Mouse (Mus musculus): ENCODE measurements around the gene Mapk1ip1l. TPM values are rescaled to one million over a fixed set of nuclear protein-coding genes. Genes with fewer than 3 reads are reported as not detected.

Gene Mapk1ip1l
- 69.0 and 71.7 TPM in 2 replicates for polyA plus RNA-seq (2016; fragmentation: Nextera tagmentation; extraction: Ambion mirVana)

DNA sequence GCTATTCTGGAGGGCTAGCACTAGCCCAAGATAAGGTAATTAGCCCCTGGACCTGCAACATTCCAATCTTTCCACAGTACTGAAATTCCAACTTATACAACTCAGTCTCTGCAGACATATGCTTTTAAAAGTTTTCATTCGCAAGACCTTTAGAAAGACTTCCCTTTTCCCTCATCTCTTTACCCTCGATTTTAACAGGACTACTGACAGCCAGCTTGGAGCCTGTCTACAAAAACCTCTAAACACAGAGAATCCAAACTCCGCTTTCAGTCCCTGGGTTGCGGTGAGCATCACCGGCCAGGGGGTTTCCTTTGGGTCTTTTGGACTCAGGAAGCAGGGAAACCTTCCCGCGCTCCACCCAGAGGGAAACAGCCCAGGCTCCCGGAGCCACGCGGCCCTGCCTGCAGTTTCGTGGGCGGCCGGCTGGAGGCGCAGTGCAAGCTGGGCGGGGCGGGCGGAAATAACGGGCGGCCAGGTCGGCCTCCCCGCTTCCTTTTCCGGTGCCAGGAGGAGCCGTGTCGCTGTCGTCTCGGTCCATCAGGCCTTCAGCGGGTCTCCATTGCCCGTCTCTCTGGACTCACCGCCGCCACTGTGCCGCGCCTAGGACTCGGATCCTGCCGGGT is at the start of gene Mapk1ip1l:
Gene Mapk1ip1l (plus strand): TSS at position 482 of the 623 bp plus-strand sequence.
- H3K9me3 ChIP-seq (replicated peaks) = no peaks in the 10 kb centered on the region
- H3K4me3 ChIP-seq = peak within 1 kb of the TSS; percentile 93
- peaks cover 13% of the 10 kb centered on the region for H3K4me1 ChIP-seq (replicated peaks)
- H3K4me2 ChIP-seq = peak within 1 kb of the TSS; percentile 80
- H3K9ac ChIP-seq = peak within 1 kb of the TSS; percentile 99
- ATAC-seq (ENCODE audit: insufficient number of reproducible peaks, low FRiP score) = peak; percentile 90
- peaks cover 9% of the 10 kb centered on the region; the same call in 1 of the 2 replicates for H3K36me3 ChIP-seq
- under 1% methylated on average over 34 of the region's 34 CpGs for WGBS
- H3K27ac ChIP-seq (ENCODE audit: poor library complexity, severe bottlenecking) = peak within 1 kb of the TSS; percentile 98
- no peaks in the 10 kb centered on the region for H3K27me3 ChIP-seq (replicated peaks)

DNA sequence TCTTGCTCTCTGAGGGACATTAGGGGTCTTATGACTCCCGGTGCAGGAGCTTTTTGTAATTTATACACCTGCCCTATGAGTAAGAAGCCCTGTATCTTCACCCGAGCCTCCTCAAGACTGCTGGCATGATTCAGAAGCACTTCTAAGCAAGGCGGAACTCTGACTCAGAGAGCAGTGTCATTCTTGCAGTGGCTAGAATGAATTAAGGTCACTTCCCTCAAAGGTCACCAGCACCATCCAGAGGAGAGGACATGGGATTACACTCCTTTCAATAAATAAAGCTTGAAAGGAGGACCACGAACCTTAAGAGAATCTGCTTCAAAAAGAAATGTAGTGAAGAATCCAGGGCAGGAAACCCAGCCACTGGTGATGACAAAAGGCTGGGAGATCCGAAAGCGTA is 48.2 kb upstream of the Mapk1ip1l start:
- H3K36me3 ChIP-seq = peaks cover 50% of the 10 kb centered on the region
- no peaks in the 10 kb centered on the region; the same call in 1 of the 2 replicates for H3K27me3 ChIP-seq (replicated peaks)
- no peak overlapping the region for H3K4me3 ChIP-seq
- WGBS = 84% methylated on average over 6 of the region's 6 CpGs
- ATAC-seq (ENCODE audit: insufficient number of reproducible peaks, low FRiP score) = no peak
- H3K9me3 ChIP-seq (replicated peaks) = no peaks in the 10 kb centered on the region
- no peak overlapping the region for H3K9ac ChIP-seq
- no peak overlapping the region for H3K27ac ChIP-seq (ENCODE audit: poor library complexity, severe bottlenecking)
- no peak overlapping the region for H3K4me2 ChIP-seq
- no peaks in the 10 kb centered on the region for H3K4me1 ChIP-seq (replicated peaks)

DNA sequence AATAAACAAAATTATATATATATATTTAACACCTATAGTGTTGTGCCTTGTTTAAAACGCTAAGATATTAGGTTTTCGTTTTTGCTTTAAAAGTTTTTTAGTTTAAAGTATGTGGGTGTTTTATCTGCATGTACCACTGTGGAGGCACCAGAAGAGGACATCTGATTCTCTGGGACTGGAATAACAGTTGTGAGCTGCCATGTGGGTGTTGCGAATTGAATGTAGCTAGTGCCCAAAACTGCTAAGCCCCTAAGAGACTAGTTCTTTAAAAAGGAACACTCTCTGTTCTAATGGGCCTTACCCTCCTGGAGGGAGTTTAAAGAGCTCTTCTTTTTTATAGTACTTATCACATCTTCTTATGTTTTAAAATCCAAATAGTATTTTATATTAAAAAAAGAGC is 33.2 kb upstream of the Mapk1ip1l start:
- H3K4me2 ChIP-seq = no peak overlapping the region
- peaks cover 57% of the 10 kb centered on the region for H3K36me3 ChIP-seq
- no peaks in the 10 kb centered on the region for H3K27me3 ChIP-seq (replicated peaks)
- H3K9me3 ChIP-seq (replicated peaks) = no peaks in the 10 kb centered on the region
- H3K9ac ChIP-seq = no peak overlapping the region
- H3K4me3 ChIP-seq = no peak overlapping the region
- WGBS = 96% methylated on average over 3 of the region's 3 CpGs
- no peak overlapping the region for H3K27ac ChIP-seq (ENCODE audit: poor library complexity, severe bottlenecking)
- ATAC-seq (ENCODE audit: insufficient number of reproducible peaks, low FRiP score) = no peak
- H3K4me1 ChIP-seq (replicated peaks) = no peaks in the 10 kb centered on the region

DNA sequence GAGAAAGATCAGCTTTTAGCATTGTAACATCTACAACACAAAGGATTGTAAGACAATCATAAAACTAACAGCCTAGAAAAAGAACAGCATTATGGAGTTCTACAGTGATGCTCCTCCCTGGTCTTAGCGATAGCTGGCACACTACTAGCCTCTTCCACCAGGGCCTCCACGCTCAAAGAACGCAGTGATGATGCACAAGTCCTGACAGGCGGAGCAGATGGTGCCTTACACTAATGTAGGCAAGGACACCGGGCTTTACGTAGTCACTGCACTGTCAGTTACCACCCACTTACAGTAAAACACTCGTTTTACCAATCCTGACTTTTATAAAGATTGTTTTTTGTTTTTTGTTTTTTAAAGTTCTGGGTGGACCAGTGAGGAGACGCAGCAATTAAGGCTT is 32.2 kb upstream of the Mapk1ip1l start:
- Histone ChIP-seq H3K4me3 (no peak overlapping the region), H3K9me3 (replicated peaks) (no peaks in the 10 kb centered on the region), H3K27ac (ENCODE audit: poor library complexity, severe bottlenecking) (no peak overlapping the region), H3K4me2 (no peak overlapping the region), H3K27me3 (replicated peaks) (no peaks in the 10 kb centered on the region), H3K9ac (no peak overlapping the region), H3K36me3 (peaks cover 56% of the 10 kb centered on the region), H3K4me1 (replicated peaks) (no peaks in the 10 kb centered on the region)
- no peak for ATAC-seq (ENCODE audit: insufficient number of reproducible peaks, low FRiP score)
- WGBS = 89% methylated on average over 8 of the region's 8 CpGs

DNA sequence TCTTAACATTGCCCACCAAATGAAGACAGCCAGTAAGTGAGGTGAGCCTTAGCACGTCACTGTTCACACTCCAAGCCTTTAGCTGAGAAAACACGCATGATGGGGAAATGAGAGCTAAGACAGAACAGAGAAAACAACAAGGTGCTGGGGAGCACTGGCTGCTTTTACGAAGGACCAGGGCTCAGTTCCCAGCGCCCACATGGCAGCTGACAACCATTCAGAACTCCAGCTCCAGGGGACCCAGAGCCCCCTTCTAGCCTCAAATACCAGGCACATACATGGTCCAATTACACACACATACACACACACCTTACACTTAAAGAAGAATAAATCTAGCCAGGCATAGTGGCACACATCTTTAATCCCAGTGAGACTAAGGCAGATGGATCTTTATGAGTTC is 29.0 kb upstream of the Mapk1ip1l start:
- Histone ChIP-seq H3K4me3 (no peak overlapping the region), H3K9ac (no peak overlapping the region), H3K36me3 (peaks cover 63% of the 10 kb centered on the region), H3K4me1 (replicated peaks) (no peaks in the 10 kb centered on the region), H3K27me3 (replicated peaks) (no peaks in the 10 kb centered on the region), H3K9me3 (replicated peaks) (no peaks in the 10 kb centered on the region), H3K27ac (ENCODE audit: poor library complexity, severe bottlenecking) (no peak overlapping the region), H3K4me2 (no peak overlapping the region)
- no peak for ATAC-seq (ENCODE audit: insufficient number of reproducible peaks, low FRiP score)
- WGBS = over 99% methylated on average over 4 of the region's 4 CpGs

DNA sequence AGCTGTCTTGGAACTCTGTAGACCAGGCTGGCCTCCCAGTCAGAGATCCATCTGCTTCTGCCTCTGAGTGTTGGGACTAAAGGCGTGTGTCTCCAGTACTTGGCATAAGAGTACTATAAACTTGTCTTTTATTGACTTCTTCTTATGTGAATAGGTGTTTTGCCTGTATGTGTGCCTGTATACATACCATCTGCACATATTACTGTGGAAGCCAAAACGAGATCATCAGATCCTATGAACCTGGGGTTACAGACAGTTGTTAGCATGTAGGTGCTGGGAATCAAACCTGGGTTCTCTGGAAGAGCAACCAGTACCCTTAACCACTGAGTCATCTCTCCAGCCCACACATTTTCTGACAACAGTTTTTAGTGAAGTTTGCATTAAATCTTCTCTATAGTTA is 28.4 kb upstream of the Mapk1ip1l start:
- 95% methylated on average over 2 of the region's 2 CpGs for WGBS
- Histone ChIP-seq H3K27me3 (replicated peaks) (no peaks in the 10 kb centered on the region), H3K36me3 (peaks cover 63% of the 10 kb centered on the region), H3K4me3 (no peak overlapping the region), H3K27ac (ENCODE audit: poor library complexity, severe bottlenecking) (no peak overlapping the region), H3K4me1 (replicated peaks) (no peaks in the 10 kb centered on the region), H3K9ac (no peak overlapping the region), H3K9me3 (replicated peaks) (no peaks in the 10 kb centered on the region), H3K4me2 (no peak overlapping the region)
- ATAC-seq (ENCODE audit: insufficient number of reproducible peaks, low FRiP score) = no peak

DNA sequence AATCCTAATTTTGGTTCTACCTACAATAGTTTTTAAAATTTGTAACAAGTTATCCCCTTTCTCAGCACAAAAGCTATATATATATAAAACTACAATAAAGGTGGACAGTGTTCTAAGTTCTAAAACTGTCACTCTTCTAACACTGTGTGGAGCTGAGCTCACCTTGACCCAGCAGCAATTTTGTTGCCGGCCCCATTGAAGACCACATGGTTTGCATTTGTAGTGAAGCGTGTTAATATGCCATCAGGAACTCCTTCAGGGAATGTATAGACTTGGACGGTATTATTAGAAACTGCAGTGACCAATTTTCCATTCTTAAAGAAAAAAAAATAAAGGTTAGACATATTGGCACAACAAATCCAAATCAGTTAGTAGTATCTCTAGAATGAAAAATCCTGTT is 24.3 kb upstream of the Mapk1ip1l start:
- 89% methylated on average over 3 of the region's 3 CpGs for WGBS
- Histone ChIP-seq H3K27me3 (replicated peaks) (no peaks in the 10 kb centered on the region), H3K27ac (ENCODE audit: poor library complexity, severe bottlenecking) (no peak overlapping the region), H3K4me2 (no peak overlapping the region), H3K9me3 (replicated peaks) (no peaks in the 10 kb centered on the region), H3K4me1 (replicated peaks) (peaks cover 11% of the 10 kb centered on the region), H3K36me3 (peaks cover 34% of the 10 kb centered on the region), H3K9ac (no peak overlapping the region), H3K4me3 (no peak overlapping the region)
- ATAC-seq (ENCODE audit: insufficient number of reproducible peaks, low FRiP score) = no peak

DNA sequence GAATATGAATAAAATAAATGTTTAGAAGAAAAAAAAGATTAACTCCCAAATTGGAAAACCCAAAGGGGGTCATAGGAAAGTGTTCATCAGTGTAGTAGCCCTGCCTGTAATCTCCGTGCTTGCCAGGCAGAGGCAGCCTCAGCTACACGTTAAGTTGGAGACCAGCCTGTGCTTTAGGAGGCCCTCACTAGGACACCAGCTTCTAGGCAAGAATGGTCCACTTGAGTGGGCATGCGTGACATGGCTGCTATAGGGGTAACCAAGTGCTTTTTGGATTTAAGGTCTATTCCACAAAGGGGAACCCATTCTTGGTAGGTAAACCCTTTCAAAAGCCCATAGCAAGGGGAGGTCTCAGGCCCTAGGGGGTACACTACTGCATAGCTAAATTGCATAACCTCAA is 22.6 kb upstream of the Mapk1ip1l start:
- Histone ChIP-seq H3K36me3 (peaks cover 27% of the 10 kb centered on the region), H3K27ac (ENCODE audit: poor library complexity, severe bottlenecking) (no peak overlapping the region), H3K9ac (peak overlapping the region; percentile 89), H3K27me3 (replicated peaks) (no peaks in the 10 kb centered on the region), H3K9me3 (replicated peaks) (no peaks in the 10 kb centered on the region), H3K4me3 (peak overlapping the region; percentile 84), H3K4me1 (replicated peaks) (peaks cover 11% of the 10 kb centered on the region), H3K4me2 (peak overlapping the region; percentile 80)
- no peak for ATAC-seq (ENCODE audit: insufficient number of reproducible peaks, low FRiP score)
- WGBS = 20% methylated on average over 3 of the region's 3 CpGs

DNA sequence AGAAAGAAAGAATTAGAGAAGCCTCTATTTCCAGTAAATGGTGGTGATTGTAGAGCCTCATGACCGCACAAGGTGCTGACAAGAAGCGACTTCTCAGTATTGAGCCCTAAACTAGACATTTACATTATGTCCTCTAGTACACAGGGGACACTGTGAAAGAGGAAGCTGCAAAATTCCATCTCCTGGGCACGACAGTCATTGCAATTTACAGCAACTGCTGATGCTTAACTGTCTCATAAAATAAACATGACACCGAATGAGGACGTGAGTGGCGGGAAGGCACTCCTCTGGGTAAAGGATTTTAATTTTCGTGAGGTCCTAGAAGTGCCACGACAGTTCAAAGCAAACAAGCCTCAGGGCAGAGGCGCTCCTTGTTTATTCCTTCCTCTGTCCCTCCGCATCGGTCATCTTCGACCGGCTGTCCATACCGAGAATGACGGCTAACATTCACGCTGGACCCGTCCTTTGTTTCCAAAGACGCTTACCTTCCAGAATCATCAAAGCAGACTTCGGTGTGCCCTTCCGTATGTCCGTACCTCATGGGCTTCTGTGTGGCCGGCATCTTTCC is 21.9 kb upstream of the Mapk1ip1l start:
- H3K4me1 ChIP-seq (replicated peaks) = peaks cover 11% of the 10 kb centered on the region
- ATAC-seq (ENCODE audit: insufficient number of reproducible peaks, low FRiP score) = no peak
- H3K9me3 ChIP-seq (replicated peaks) = no peaks in the 10 kb centered on the region
- H3K36me3 ChIP-seq = peaks cover 22% of the 10 kb centered on the region
- H3K27me3 ChIP-seq (replicated peaks) = no peaks in the 10 kb centered on the region
- 1% methylated on average over 22 of the region's 22 CpGs for WGBS
- H3K4me3 ChIP-seq = peak overlapping the region; percentile 84
- peak overlapping the region; percentile 89 for H3K9ac ChIP-seq
- H3K27ac ChIP-seq (ENCODE audit: poor library complexity, severe bottlenecking) = peak overlapping the region; percentile 97
- peak overlapping the region; percentile 80 for H3K4me2 ChIP-seq

DNA sequence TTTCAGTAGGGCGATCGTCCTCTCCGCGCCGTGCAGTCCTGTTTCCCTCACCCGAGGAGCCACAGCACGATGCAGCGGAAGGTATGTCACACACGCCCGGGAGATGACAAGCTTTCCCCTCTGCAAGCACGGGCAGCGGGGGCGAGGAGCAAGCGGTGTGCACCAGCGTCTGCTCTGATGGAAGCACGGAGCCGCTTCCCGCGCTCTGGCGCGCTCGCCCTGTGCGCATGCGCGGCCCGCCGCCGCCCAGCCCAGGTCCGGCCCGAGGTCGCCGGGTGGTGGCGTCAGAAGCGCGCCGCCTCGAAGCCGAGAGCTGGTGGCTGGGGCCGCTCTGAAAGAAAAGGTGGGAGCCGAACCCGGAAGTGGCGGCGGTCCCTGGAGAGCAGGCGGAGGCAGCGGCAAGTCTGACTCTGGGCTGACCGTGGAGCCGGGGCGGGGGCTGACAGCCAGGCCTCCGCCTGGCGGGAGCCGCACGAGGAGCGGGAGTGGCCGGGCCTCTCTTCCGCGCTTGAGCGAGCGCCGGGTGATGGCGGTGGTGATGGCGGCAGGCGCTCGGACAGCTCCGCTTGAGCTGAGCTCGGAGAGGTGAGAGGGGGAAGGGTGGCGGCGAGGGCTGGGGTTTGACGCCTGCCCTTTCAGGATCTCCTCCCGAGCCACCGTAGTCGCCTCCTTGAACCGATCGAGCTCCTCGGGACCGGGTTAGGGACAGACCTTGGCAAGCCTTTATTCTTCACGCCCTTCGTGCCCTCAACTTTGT is 21.3 kb upstream of the Mapk1ip1l start, which contains the start of the genes Wdhd1 and Socs4:
Gene Wdhd1 (minus strand): TSS at position 221 of the 757 bp plus-strand sequence.
Gene Socs4 (plus strand): TSS at position 295 of the 757 bp plus-strand sequence.
- H3K4me3 ChIP-seq = peak within 1 kb of the TSS; percentile 84
- peak; percentile 96 for ATAC-seq (ENCODE audit: insufficient number of reproducible peaks, low FRiP score)
- H3K4me2 ChIP-seq = peak within 1 kb of the TSS; percentile 80
- WGBS = under 1% methylated on average over 76 of the region's 77 CpGs
- peak within 1 kb of the TSS; percentile 89 for H3K9ac ChIP-seq
- H3K36me3 ChIP-seq = peaks cover 16% of the 10 kb centered on the region
- H3K27me3 ChIP-seq (replicated peaks) = no peaks in the 10 kb centered on the region
- no peaks in the 10 kb centered on the region for H3K9me3 ChIP-seq (replicated peaks)
- H3K4me1 ChIP-seq (replicated peaks) = peaks cover 11% of the 10 kb centered on the region
- H3K27ac ChIP-seq (ENCODE audit: poor library complexity, severe bottlenecking) = peak within 1 kb of the TSS; percentile 97

DNA sequence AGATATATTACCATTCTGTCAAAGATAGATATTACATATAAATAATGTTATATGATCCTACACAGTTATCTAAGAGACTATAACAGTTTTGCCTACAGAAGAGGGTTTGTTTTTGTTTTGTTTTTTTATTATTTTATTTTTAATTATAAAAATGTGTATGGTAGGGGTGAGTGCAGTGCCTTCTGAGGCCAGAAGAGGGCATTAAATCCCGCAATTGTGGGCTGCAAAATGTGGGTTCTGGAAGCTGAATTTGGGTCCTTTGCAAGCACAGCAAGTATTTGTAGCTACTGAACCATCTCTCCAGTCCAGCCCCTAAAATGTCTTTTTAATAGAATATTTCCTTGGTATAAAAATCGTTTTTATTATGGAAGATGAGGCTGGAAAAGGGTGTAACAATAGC is 19.0 kb upstream of the Mapk1ip1l start:
- H3K9me3 ChIP-seq (replicated peaks) = no peaks in the 10 kb centered on the region
- peaks cover 20% of the 10 kb centered on the region for H3K4me1 ChIP-seq (replicated peaks)
- no peak overlapping the region for H3K4me2 ChIP-seq
- no peak overlapping the region for H3K27ac ChIP-seq (ENCODE audit: poor library complexity, severe bottlenecking)
- no peak overlapping the region for H3K9ac ChIP-seq
- H3K36me3 ChIP-seq = peaks cover 8% of the 10 kb centered on the region
- no peak overlapping the region for H3K4me3 ChIP-seq
- no peak for ATAC-seq (ENCODE audit: insufficient number of reproducible peaks, low FRiP score)
- no peaks in the 10 kb centered on the region for H3K27me3 ChIP-seq (replicated peaks)
- WGBS = 75% methylated on average over 2 of the region's 2 CpGs
